Mouse (Mus musculus) forebrain, postnatal 0 days (tissue): ENCODE data around the gene Fkbpl. TPM values are rescaled to one million over a fixed set of nuclear protein-coding genes. Genes with fewer than 3 reads are reported as not detected.
A peak's percentile ranks its signal among the peaks of the same experiment; 100 is the strongest.

Source experiments
- ATAC-seq: fragments of 200-750 bp; cut with Nextera tagmentation; 2 replicates; pipeline ENCODE4 v1.8.0; 2017; ENCODE audit warnings: mild to moderate bottlenecking, moderate library complexity
- DNase-seq: peaks from one replicate; pipeline ENCODE4 v3.0.0-alpha.2; 2015
- H3K27ac ChIP-seq: fragments of 300-500 bp; sonication (generic); 2 replicates; pipeline ENCODE4 v1.5.1; 2014; ENCODE audit warnings: low read depth, mild to moderate bottlenecking, antibody characterized with exemption, low read length, moderate library complexity, mixed read lengths
- H3K27me3 ChIP-seq: fragments of 300-500 bp; sonication (generic); 2 replicates; pipeline ENCODE4 v1.6.1; 2014; ENCODE audit warnings: mild to moderate bottlenecking, low read length, mixed read lengths; ENCODE audit not compliant: insufficient read depth
- H3K36me3 ChIP-seq: fragments of 300-500 bp; sonication (generic); 2 replicates; pipeline ENCODE4 v1.6.1; 2014; ENCODE audit warnings: mild to moderate bottlenecking, moderate library complexity; ENCODE audit not compliant: insufficient read depth
- H3K4me1 ChIP-seq: fragments of 300-500 bp; sonication (generic); 2 replicates; pipeline ENCODE4 v1.6.1; 2014; ENCODE audit warnings: antibody characterized with exemption; ENCODE audit not compliant: insufficient read depth
- H3K4me2 ChIP-seq: fragments of 300-500 bp; sonication (generic); 2 replicates; pipeline ENCODE4 v1.6.1; 2014; ENCODE audit warnings: low read depth, mild to moderate bottlenecking, moderate library complexity
- H3K4me3 ChIP-seq: fragments of 300-500 bp; sonication (generic); 2 replicates; pipeline ENCODE4 v1.5.1; 2014; ENCODE audit warnings: low read depth, low read length, mixed read lengths
- H3K9ac ChIP-seq: fragments of 300-500 bp; sonication (generic); 2 replicates; pipeline ENCODE4 v1.6.1; 2014; ENCODE audit warnings: mild to moderate bottlenecking
- H3K9me3 ChIP-seq: fragments of 300-500 bp; sonication (generic); 2 replicates; pipeline ENCODE4 v1.6.1; 2016; ENCODE audit warnings: low read length
- CTCF ChIP-seq: sonication (generic); IDR thresholded peaks from 2 replicates; pipeline ENCODE4 v1.5.1; 2016; ENCODE audit warnings: antibody characterized with exemption, control low read depth, low read depth
- WGBS: fragments of 180-500 bp; shearing (Covaris S2); extraction: QIAGEN DNeasy Blood & Tissue Kit; methylation state at CpG from one replicate; pipeline ENCODE4 v1.1.7; 2014; 5-methylcytosine and 5-hydroxymethylcytosine counted together
- polyA plus RNA-seq: library from polyadenylated mRNA; unstranded; fragments of >200 nt; fragmentation: Nextera tagmentation; extraction: Ambion mirVana; gene quantifications from 2 replicates; pipeline ENCODE4 v1.2.1, GENCODE M21; 2015
- total RNA-seq: library from RNA; depleted of rRNA; stranded (reverse); fragments of >200 nt; gene quantifications from 2 replicates; pipeline ENCODE4 v1.2.3, GENCODE M21; 2014

Gene Fkbpl
- total and polyA plus RNA-seq, 2 experiments from 2014 or later, result 9.6 to 11.4 TPM

- Histone ChIP-seq H3K9me3 (no peaks in the 10 kb centered on the region), H3K4me1 (no peaks in the 10 kb centered on the region), H3K9ac (no peak overlapping the region), H3K27me3 (no peaks in the 10 kb centered on the region; the same call in 1 of the 2 replicates), H3K4me3 (no peak overlapping the region), H3K4me2 (no peak overlapping the region), H3K36me3 (peaks cover 44% of the 10 kb centered on the region), H3K27ac (no peak overlapping the region)
- DNase-seq (no peak), ATAC-seq (no peak)
- 90% methylated on average over 7 of the region's 7 CpGs for WGBS
- TF ChIP-seq CTCF, result no peak
These were observed 10.6 kb downstream of the Fkbpl start for GRCm38 (mm10) chr17:34655160-34655559.

- TF ChIP-seq CTCF, result peak; percentile 22; the same call in 1 of the 2 replicates
- no peak overlapping the region for H3K27ac ChIP-seq
- H3K4me1 ChIP-seq, result no peaks in the 10 kb centered on the region
- no peaks in the 10 kb centered on the region for H3K9me3 ChIP-seq
- ATAC-seq (peak; percentile 68), DNase-seq (peak; percentile 31)
- no peak overlapping the region for H3K9ac ChIP-seq
- H3K4me3 ChIP-seq, result no peak overlapping the region
- peaks cover 4% of the 10 kb centered on the region; the same call in 1 of the 2 replicates for H3K27me3 ChIP-seq
- peaks cover 40% of the 10 kb centered on the region for H3K36me3 ChIP-seq
- 36% methylated on average over 4 of the region's 4 CpGs for WGBS
- no peak overlapping the region for H3K4me2 ChIP-seq
These were observed 11.0 kb downstream of the Fkbpl start for GRCm38 (mm10) chr17:34655581-34655991.

- H3K36me3 ChIP-seq, result peaks cover 29% of the 10 kb centered on the region
- DNase-seq (no peak), ATAC-seq (no peak)
- H3K27ac ChIP-seq, result no peak overlapping the region
- no peak for TF ChIP-seq CTCF
- H3K4me1 ChIP-seq, result no peaks in the 10 kb centered on the region
- H3K4me2 ChIP-seq, result no peak overlapping the region
- H3K27me3 ChIP-seq, result peaks cover 4% of the 10 kb centered on the region; the same call in 1 of the 2 replicates
- H3K4me3 ChIP-seq, result no peak overlapping the region
- no peak overlapping the region for H3K9ac ChIP-seq
- 47% methylated on average over 8 of the region's 8 CpGs for WGBS
- no peaks in the 10 kb centered on the region for H3K9me3 ChIP-seq
These were observed 12.1 kb downstream of the Fkbpl start for GRCm38 (mm10) chr17:34656666-34657065.

GRCm38 (mm10) chr17:34657271-34657670 is 12.7 kb downstream of the Fkbpl start:
- Histone ChIP-seq H3K4me1 (no peaks in the 10 kb centered on the region), H3K9ac (no peak overlapping the region), H3K27me3 (peaks cover 4% of the 10 kb centered on the region; the same call in 1 of the 2 replicates), H3K4me3 (no peak overlapping the region), H3K36me3 (peaks cover 23% of the 10 kb centered on the region), H3K27ac (no peak overlapping the region), H3K9me3 (no peaks in the 10 kb centered on the region), H3K4me2 (no peak overlapping the region)
- WGBS, result 53% methylated on average over 2 of the region's 2 CpGs
- no peak for ATAC-seq
- TF ChIP-seq CTCF, result no peak
- no peak for DNase-seq

GRCm38 (mm10) chr17:34658145-34658544 is 13.6 kb downstream of the Fkbpl start:
- TF ChIP-seq CTCF, result no peak
- H3K4me3 ChIP-seq, result no peak overlapping the region
- H3K27me3 ChIP-seq, result peaks cover 4% of the 10 kb centered on the region; the same call in 1 of the 2 replicates
- H3K9ac ChIP-seq, result no peak overlapping the region
- peaks cover 14% of the 10 kb centered on the region for H3K36me3 ChIP-seq
- H3K9me3 ChIP-seq, result no peaks in the 10 kb centered on the region
- DNase-seq, result no peak
- H3K27ac ChIP-seq, result no peak overlapping the region
- H3K4me1 ChIP-seq, result no peaks in the 10 kb centered on the region
- H3K4me2 ChIP-seq, result no peak overlapping the region
- WGBS, result 79% methylated on average over 2 of the region's 2 CpGs
- ATAC-seq, result no peak

- H3K4me1 ChIP-seq, result no peaks in the 10 kb centered on the region
- DNase-seq, result no peak
- no peak overlapping the region for H3K4me2 ChIP-seq
- no peak overlapping the region for H3K27ac ChIP-seq
- H3K9ac ChIP-seq, result no peak overlapping the region
- H3K27me3 ChIP-seq, result peaks cover 4% of the 10 kb centered on the region; the same call in 1 of the 2 replicates
- no peak for ATAC-seq
- no peak overlapping the region for H3K4me3 ChIP-seq
- TF ChIP-seq CTCF, result no peak
- peaks cover 10% of the 10 kb centered on the region for H3K36me3 ChIP-seq
- WGBS, result 84% methylated on average over 3 of the region's 3 CpGs
- H3K9me3 ChIP-seq, result no peaks in the 10 kb centered on the region
These were observed 14.0 kb downstream of the Fkbpl start for GRCm38 (mm10) chr17:34658591-34658990.

GRCm38 (mm10) chr17:34659181-34659896 is 14.8 kb downstream of the Fkbpl start:
- no peak overlapping the region for H3K27ac ChIP-seq
- H3K4me2 ChIP-seq, result no peak overlapping the region
- TF ChIP-seq CTCF, result no peak
- DNase-seq (no peak), ATAC-seq (no peak)
- H3K36me3 ChIP-seq, result peaks cover 4% of the 10 kb centered on the region
- no peaks in the 10 kb centered on the region for H3K9me3 ChIP-seq
- no peaks in the 10 kb centered on the region for H3K4me1 ChIP-seq
- H3K4me3 ChIP-seq, result no peak overlapping the region
- WGBS, result 65% methylated on average over 12 of the region's 12 CpGs
- H3K9ac ChIP-seq, result no peak overlapping the region
- peaks cover 4% of the 10 kb centered on the region; the same call in 1 of the 2 replicates for H3K27me3 ChIP-seq
